Mouse (Mus musculus): ENCODE measurements around the gene Col20a1. TPM values are rescaled to one million over a fixed set of nuclear protein-coding genes. Genes with fewer than 3 reads are reported as not detected.

Col20a1 gene
- polyA plus RNA-seq, 1 experiment from 2014 or later, result 1.1 TPM

GRCm38 (mm10) chr2:180987432-180988030, 1.2 kb downstream of the Col20a1 start:
- peaks cover 8% of the 10 kb centered on the region; the same call in 1 of the 2 replicates for H3K36me3 ChIP-seq (ENCODE audit: control insufficient read depth, insufficient read depth, low read length)
- H3K9me3 ChIP-seq (ENCODE audit: control insufficient read depth, low read depth, low read length), result no peaks in the 10 kb centered on the region
- H3K9ac ChIP-seq (replicated peaks; ENCODE audit: low read depth, low read length), result no peak overlapping the region
- H3K4me3 ChIP-seq (ENCODE audit: low read depth, low read length), result no peak overlapping the region
- peak overlapping the region; percentile 61; the same call in 1 of the 2 replicates for H3K27ac ChIP-seq (ENCODE audit: low read length)
- no peaks in the 10 kb centered on the region for H3K4me1 ChIP-seq (ENCODE audit: control insufficient read depth, insufficient read depth, low read length)
- no peaks in the 10 kb centered on the region for H3K27me3 ChIP-seq (ENCODE audit: control insufficient read depth, insufficient read depth, low read length)
- H3K4me2 ChIP-seq (replicated peaks; ENCODE audit: low read depth, low read length), result no peak overlapping the region
- peak; percentile 30; the same call in 1 of the 2 replicates for ATAC-seq (ENCODE audit: insufficient number of reproducible peaks, insufficient read depth, low FRiP score, low read depth)
- WGBS, result 78% methylated on average over 5 of the region's 5 CpGs

GRCm38 (mm10) chr2:180988347-180988913, 2.1 kb downstream of the Col20a1 start:
- Histone ChIP-seq H3K4me1 (ENCODE audit: control insufficient read depth, insufficient read depth, low read length) (no peaks in the 10 kb centered on the region), H3K36me3 (ENCODE audit: control insufficient read depth, insufficient read depth, low read length) (no peaks in the 10 kb centered on the region), H3K9me3 (ENCODE audit: control insufficient read depth, low read depth, low read length) (no peaks in the 10 kb centered on the region), H3K27ac (ENCODE audit: low read length) (no peak overlapping the region; the same call in 1 of the 2 replicates), H3K9ac (replicated peaks; ENCODE audit: low read depth, low read length) (no peak overlapping the region), H3K4me2 (replicated peaks; ENCODE audit: low read depth, low read length) (no peak overlapping the region), H3K4me3 (ENCODE audit: low read depth, low read length) (no peak overlapping the region), H3K27me3 (ENCODE audit: control insufficient read depth, insufficient read depth, low read length) (no peaks in the 10 kb centered on the region)
- no peak for ATAC-seq (ENCODE audit: insufficient number of reproducible peaks, insufficient read depth, low FRiP score, low read depth)
- WGBS, result 71% methylated on average over 3 of the region's 3 CpGs

- Histone ChIP-seq H3K9me3 (ENCODE audit: control insufficient read depth, low read depth, low read length) (no peaks in the 10 kb centered on the region), H3K9ac (replicated peaks; ENCODE audit: low read depth, low read length) (no peak overlapping the region), H3K4me1 (ENCODE audit: control insufficient read depth, insufficient read depth, low read length) (no peaks in the 10 kb centered on the region), H3K27me3 (ENCODE audit: control insufficient read depth, insufficient read depth, low read length) (no peaks in the 10 kb centered on the region), H3K36me3 (ENCODE audit: control insufficient read depth, insufficient read depth, low read length) (no peaks in the 10 kb centered on the region), H3K4me2 (replicated peaks; ENCODE audit: low read depth, low read length) (no peak overlapping the region), H3K27ac (ENCODE audit: low read length) (no peak overlapping the region), H3K4me3 (ENCODE audit: low read depth, low read length) (no peak overlapping the region)
- 70% methylated on average over 1 of the region's 1 CpGs for WGBS
- ATAC-seq (ENCODE audit: insufficient number of reproducible peaks, insufficient read depth, low FRiP score, low read depth), result no peak
Observed at GRCm38 (mm10) chr2:180988948-180989347, 2.6 kb downstream of the Col20a1 start.

- no peak overlapping the region for H3K9ac ChIP-seq (replicated peaks; ENCODE audit: low read depth, low read length)
- no peak overlapping the region for H3K27ac ChIP-seq (ENCODE audit: low read length)
- no peak overlapping the region for H3K4me2 ChIP-seq (replicated peaks; ENCODE audit: low read depth, low read length)
- no peak overlapping the region for H3K4me3 ChIP-seq (ENCODE audit: low read depth, low read length)
- H3K36me3 ChIP-seq (ENCODE audit: control insufficient read depth, insufficient read depth, low read length), result no peaks in the 10 kb centered on the region
- no peaks in the 10 kb centered on the region for H3K27me3 ChIP-seq (ENCODE audit: control insufficient read depth, insufficient read depth, low read length)
- no peaks in the 10 kb centered on the region for H3K9me3 ChIP-seq (ENCODE audit: control insufficient read depth, low read depth, low read length)
- no peaks in the 10 kb centered on the region for H3K4me1 ChIP-seq (ENCODE audit: control insufficient read depth, insufficient read depth, low read length)
- WGBS, result 78% methylated on average over 4 of the region's 4 CpGs
- no peak for ATAC-seq (ENCODE audit: insufficient number of reproducible peaks, insufficient read depth, low FRiP score, low read depth)
Observed at GRCm38 (mm10) chr2:180990347-180990746, 4.0 kb downstream of the Col20a1 start.

GRCm38 (mm10) chr2:180994360-180994759, 8.0 kb downstream of the Col20a1 start:
- 77% methylated on average over 2 of the region's 2 CpGs for WGBS
- no peaks in the 10 kb centered on the region for H3K27me3 ChIP-seq (ENCODE audit: control insufficient read depth, insufficient read depth, low read length)
- H3K4me2 ChIP-seq (replicated peaks; ENCODE audit: low read depth, low read length), result no peak overlapping the region

GRCm38 (mm10) chr2:180995457-180995856, 9.1 kb downstream of the Col20a1 start:
- Histone ChIP-seq H3K9ac (replicated peaks; ENCODE audit: low read depth, low read length) (no peak overlapping the region), H3K9me3 (ENCODE audit: control insufficient read depth, low read depth, low read length) (no peaks in the 10 kb centered on the region), H3K4me2 (replicated peaks; ENCODE audit: low read depth, low read length) (no peak overlapping the region), H3K36me3 (ENCODE audit: control insufficient read depth, insufficient read depth, low read length) (no peaks in the 10 kb centered on the region), H3K27ac (ENCODE audit: low read length) (no peak overlapping the region), H3K4me3 (ENCODE audit: low read depth, low read length) (no peak overlapping the region), H3K4me1 (ENCODE audit: control insufficient read depth, insufficient read depth, low read length) (no peaks in the 10 kb centered on the region), H3K27me3 (ENCODE audit: control insufficient read depth, insufficient read depth, low read length) (no peaks in the 10 kb centered on the region)
- ATAC-seq (ENCODE audit: insufficient number of reproducible peaks, insufficient read depth, low FRiP score, low read depth), result no peak
- WGBS, result 80% methylated on average over 4 of the region's 4 CpGs

More at GRCm38 (mm10) chr2:180994360-180994759, 8.0 kb downstream of the Col20a1 start:
- no peaks in the 10 kb centered on the region for H3K36me3 ChIP-seq (ENCODE audit: control insufficient read depth, insufficient read depth, low read length)
- no peaks in the 10 kb centered on the region for H3K9me3 ChIP-seq (ENCODE audit: control insufficient read depth, low read depth, low read length)
- ATAC-seq (ENCODE audit: insufficient number of reproducible peaks, insufficient read depth, low FRiP score, low read depth), result no peak
- H3K9ac ChIP-seq (replicated peaks; ENCODE audit: low read depth, low read length), result no peak overlapping the region
- no peak overlapping the region for H3K27ac ChIP-seq (ENCODE audit: low read length)
- no peak overlapping the region for H3K4me3 ChIP-seq (ENCODE audit: low read depth, low read length)
- no peaks in the 10 kb centered on the region for H3K4me1 ChIP-seq (ENCODE audit: control insufficient read depth, insufficient read depth, low read length)

- H3K4me1 ChIP-seq (ENCODE audit: control insufficient read depth, insufficient read depth, low read length), result no peaks in the 10 kb centered on the region
- H3K4me3 ChIP-seq (ENCODE audit: low read depth, low read length), result no peak overlapping the region
- no peak overlapping the region for H3K9ac ChIP-seq (replicated peaks; ENCODE audit: low read depth, low read length)
- WGBS, result 8% methylated on average over 5 of the region's 5 CpGs
- H3K9me3 ChIP-seq (ENCODE audit: control insufficient read depth, low read depth, low read length), result no peaks in the 10 kb centered on the region
- H3K27me3 ChIP-seq (ENCODE audit: control insufficient read depth, insufficient read depth, low read length), result no peaks in the 10 kb centered on the region
- H3K4me2 ChIP-seq (replicated peaks; ENCODE audit: low read depth, low read length), result no peak overlapping the region
- no peak overlapping the region for H3K27ac ChIP-seq (ENCODE audit: low read length)
- H3K36me3 ChIP-seq (ENCODE audit: control insufficient read depth, insufficient read depth, low read length), result no peaks in the 10 kb centered on the region
- peak; percentile 42; the same call in 1 of the 2 replicates for ATAC-seq (ENCODE audit: insufficient number of reproducible peaks, insufficient read depth, low FRiP score, low read depth)
Observed at GRCm38 (mm10) chr2:180996436-180996835, 10.1 kb downstream of the Col20a1 start.

- Histone ChIP-seq H3K4me3 (ENCODE audit: low read depth, low read length) (no peak overlapping the region), H3K4me1 (ENCODE audit: control insufficient read depth, insufficient read depth, low read length) (no peaks in the 10 kb centered on the region), H3K9me3 (ENCODE audit: control insufficient read depth, low read depth, low read length) (no peaks in the 10 kb centered on the region), H3K36me3 (ENCODE audit: control insufficient read depth, insufficient read depth, low read length) (no peaks in the 10 kb centered on the region), H3K9ac (replicated peaks; ENCODE audit: low read depth, low read length) (no peak overlapping the region), H3K4me2 (replicated peaks; ENCODE audit: low read depth, low read length) (no peak overlapping the region), H3K27me3 (ENCODE audit: control insufficient read depth, insufficient read depth, low read length) (no peaks in the 10 kb centered on the region), H3K27ac (ENCODE audit: low read length) (no peak overlapping the region)
- no peak for ATAC-seq (ENCODE audit: insufficient number of reproducible peaks, insufficient read depth, low FRiP score, low read depth)
- WGBS, result 76% methylated on average over 3 of the region's 3 CpGs
Observed at GRCm38 (mm10) chr2:180996905-180997304, 10.6 kb downstream of the Col20a1 start.
